Mouse (Mus musculus) midbrain, embryonic 14.5 days (tissue): ENCODE results near the gene Tomm22. TPM values are rescaled to one million over a fixed set of nuclear protein-coding genes. Genes with fewer than 3 reads are reported as not detected.

Source experiments
- ATAC-seq: fragments of 200-750 bp; cut with Nextera tagmentation; 2 replicates; pipeline ENCODE4 v1.8.0; 2017; ENCODE audit warnings: moderate number of reproducible peaks, moderate library complexity; ENCODE audit not compliant: low FRiP score, low TSS enrichment
- DNase-seq: peaks from one replicate; pipeline ENCODE4 v3.0.0-alpha.2; 2015
- H3K27ac ChIP-seq: fragments of 300-500 bp; sonication (generic); replicated peaks from 2 replicates; pipeline ENCODE4 v1.5.1; 2014; ENCODE audit warnings: mild to moderate bottlenecking, low read depth, low read length, moderate library complexity
- H3K27me3 ChIP-seq: fragments of 300-500 bp; sonication (generic); 2 replicates; pipeline ENCODE4 v1.6.1; 2014; ENCODE audit warnings: low read length, control low read depth, mixed read lengths; ENCODE audit not compliant: control insufficient read depth, insufficient read depth
- H3K36me3 ChIP-seq: fragments of 300-500 bp; sonication (generic); 2 replicates; pipeline ENCODE4 v1.6.1; 2014; ENCODE audit warnings: low read length, control low read depth; ENCODE audit not compliant: control insufficient read depth, insufficient read depth
- H3K4me1 ChIP-seq: fragments of 300-500 bp; sonication (generic); 2 replicates; pipeline ENCODE4 v1.6.1; 2014; ENCODE audit warnings: mild to moderate bottlenecking, antibody characterized with exemption, low read length, control low read depth; ENCODE audit not compliant: control insufficient read depth, insufficient read depth
- H3K4me2 ChIP-seq: fragments of 300-500 bp; sonication (generic); 2 replicates; pipeline ENCODE4 v1.6.1; 2014; ENCODE audit warnings: mild to moderate bottlenecking, low read length, moderate library complexity
- H3K4me3 ChIP-seq: fragments of 300-500 bp; sonication (generic); replicated peaks from 2 replicates; pipeline ENCODE4 v1.5.1; 2014; ENCODE audit warnings: low read depth, low read length
- H3K9ac ChIP-seq: fragments of 300-500 bp; sonication (generic); replicated peaks from 2 replicates; pipeline ENCODE4 v1.6.1; 2014; ENCODE audit warnings: mild to moderate bottlenecking, low read length, moderate library complexity
- H3K9me3 ChIP-seq: fragments of 300-500 bp; sonication (generic); 2 replicates; pipeline ENCODE4 v1.6.1; 2016; ENCODE audit warnings: low read length, control low read depth, mixed read lengths; ENCODE audit not compliant: control insufficient read depth
- WGBS: fragments of 180-500 bp; shearing (Covaris S2); extraction: QIAGEN DNeasy Blood & Tissue Kit; methylation state at CpG from one replicate; pipeline ENCODE4 v1.1.7; 2014; 5-methylcytosine and 5-hydroxymethylcytosine counted together
- polyA plus RNA-seq: library from polyadenylated mRNA; unstranded; fragments of >200 nt; fragmentation: Nextera tagmentation; extraction: Ambion mirVana; gene quantifications from 2 replicates; pipeline ENCODE4 v1.2.1, GENCODE M21; 2014

The Tomm22 gene
- polyA plus RNA-seq, 1 experiment from 2014 or later: 237 TPM

DNA sequence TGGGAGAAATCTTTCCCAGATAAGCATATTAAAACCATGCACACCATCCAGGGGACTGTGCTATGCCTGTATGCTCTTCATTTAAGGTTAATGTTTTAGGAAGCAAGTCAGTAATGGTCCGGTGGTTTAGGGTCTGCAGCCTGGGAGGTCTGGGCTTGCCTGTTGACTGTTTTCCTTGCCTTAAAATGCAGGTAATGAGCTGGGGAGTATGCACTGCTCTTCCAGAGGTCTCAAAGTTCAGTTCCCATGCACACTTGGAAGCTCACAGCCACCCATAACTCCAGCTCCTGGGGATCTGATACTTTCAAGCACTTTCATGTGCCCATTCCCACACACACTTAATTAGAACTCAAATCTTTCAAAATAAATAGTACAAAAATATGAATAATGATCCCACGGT, 25.8 kb downstream of the Tomm22 start:
- Histone ChIP-seq H3K4me3 (no peak overlapping the region), H3K27ac (no peak overlapping the region), H3K4me1 (peaks cover 21% of the 10 kb centered on the region), H3K27me3 (no peaks in the 10 kb centered on the region), H3K9me3 (no peaks in the 10 kb centered on the region), H3K4me2 (no peak overlapping the region), H3K9ac (no peak overlapping the region), H3K36me3 (peaks cover 11% of the 10 kb centered on the region)
- 97% methylated on average over 2 of the region's 2 CpGs for WGBS
- no peak for ATAC-seq
- DNase-seq: no peak

DNA sequence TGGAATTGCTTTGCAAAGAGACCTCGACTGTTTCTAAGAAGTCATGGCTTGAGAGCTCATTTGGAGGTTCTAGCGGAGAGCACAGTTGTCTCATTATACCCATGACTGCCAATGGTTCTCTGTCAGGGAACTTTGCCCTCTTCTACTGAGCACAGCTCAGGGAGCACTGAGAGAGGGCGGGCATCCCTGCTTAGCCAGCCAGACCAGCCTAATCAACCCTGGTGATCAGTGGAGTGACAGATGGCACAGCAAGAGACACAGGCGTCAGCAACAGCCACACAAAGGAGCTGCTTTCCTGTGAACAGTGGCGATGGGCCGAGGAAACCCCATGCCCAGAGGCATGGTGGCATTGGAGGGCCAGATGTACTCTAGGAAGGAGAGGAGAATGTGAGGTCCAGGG, 26.4 kb downstream of the Tomm22 start:
- ATAC-seq (no peak), DNase-seq (no peak)
- H3K36me3 ChIP-seq: peaks cover 11% of the 10 kb centered on the region
- WGBS: 57% methylated on average over 6 of the region's 6 CpGs
- 0 out of 2 replicates have a peak overlapping the region, but pooled peaks have one; percentile 15 for H3K27ac ChIP-seq
- no peak overlapping the region for H3K9ac ChIP-seq
- peaks cover 16% of the 10 kb centered on the region for H3K4me1 ChIP-seq
- no peak overlapping the region for H3K4me3 ChIP-seq
- H3K9me3 ChIP-seq: no peaks in the 10 kb centered on the region
- no peak overlapping the region for H3K4me2 ChIP-seq
- no peaks in the 10 kb centered on the region for H3K27me3 ChIP-seq

DNA sequence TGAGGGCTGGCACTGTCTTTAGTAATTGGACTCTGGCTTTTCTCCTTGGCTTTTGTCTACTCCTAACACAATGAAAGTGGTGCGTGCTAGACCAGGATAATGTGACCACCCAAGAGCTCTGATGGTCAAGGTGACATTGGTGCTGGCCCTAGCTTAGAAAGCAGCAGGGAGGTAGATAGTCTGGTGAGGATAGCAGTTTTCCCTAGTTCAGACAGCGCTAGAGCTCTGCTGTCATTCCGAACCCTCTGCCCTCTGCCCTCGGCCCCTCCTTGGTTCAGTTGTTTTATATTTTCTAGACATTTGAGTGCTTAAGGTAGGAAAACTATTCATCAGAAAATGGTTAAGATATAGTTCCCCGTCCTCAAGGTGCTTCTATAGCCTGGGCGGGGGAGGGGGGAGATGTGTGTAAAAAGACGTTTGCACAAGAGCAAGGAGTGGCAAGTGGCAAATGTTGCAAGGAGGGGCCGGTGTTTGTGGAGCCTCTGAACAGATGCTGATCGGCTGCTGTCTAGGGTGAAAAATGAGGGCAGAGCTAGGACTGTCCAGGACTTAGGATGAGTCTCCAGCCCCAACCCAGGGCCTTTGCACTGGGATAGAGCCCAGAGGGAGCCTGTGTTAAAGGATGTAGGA, 27.0 kb downstream of the Tomm22 start:
- Histone ChIP-seq H3K36me3 (peaks cover 11% of the 10 kb centered on the region), H3K4me2 (no peak overlapping the region), H3K4me3 (no peak overlapping the region), H3K9ac (no peak overlapping the region), H3K4me1 (peaks cover 9% of the 10 kb centered on the region), H3K9me3 (no peaks in the 10 kb centered on the region), H3K27ac (0 out of 2 replicates have a peak overlapping the region, but pooled peaks have one; percentile 15), H3K27me3 (no peaks in the 10 kb centered on the region)
- ATAC-seq (no peak), DNase-seq (no peak)
- 84% methylated on average over 9 of the region's 9 CpGs for WGBS

DNA sequence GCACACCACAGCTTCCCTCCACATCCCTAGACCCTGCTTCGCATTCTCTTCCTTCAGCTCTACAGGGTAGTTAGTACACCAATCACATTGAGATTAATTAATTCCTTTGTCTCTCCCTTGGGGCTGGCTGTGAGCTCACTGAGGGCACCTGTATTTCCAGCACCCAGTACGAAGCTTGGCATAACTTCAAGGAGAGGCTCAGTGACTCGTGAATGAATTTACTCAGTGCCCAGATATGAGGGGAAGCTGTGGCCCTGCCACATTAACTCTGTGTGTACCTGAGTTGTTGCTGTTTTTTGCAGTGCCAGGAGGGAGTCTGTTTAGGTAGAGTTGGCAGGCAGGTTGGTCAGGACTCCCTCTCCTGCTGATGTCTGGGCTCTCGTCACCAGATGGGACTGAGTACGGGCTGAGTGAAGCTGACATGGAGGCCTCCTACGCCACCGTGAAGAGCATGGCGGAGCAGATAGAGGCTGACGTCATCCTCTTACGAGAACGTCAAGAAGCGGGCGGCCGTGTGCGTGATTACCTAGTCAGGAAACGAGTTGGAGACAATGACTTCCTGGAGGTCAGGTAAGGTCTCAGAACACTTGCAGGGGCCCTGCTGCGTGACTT, 36.0 kb downstream of the Tomm22 start:
- no peak for ATAC-seq
- H3K36me3 ChIP-seq: peaks cover 47% of the 10 kb centered on the region
- no peak overlapping the region for H3K4me2 ChIP-seq
- H3K27me3 ChIP-seq: no peaks in the 10 kb centered on the region
- DNase-seq: no peak
- WGBS: 91% methylated on average over 17 of the region's 17 CpGs
- H3K4me1 ChIP-seq: no peaks in the 10 kb centered on the region
- no peak overlapping the region for H3K9ac ChIP-seq
- no peaks in the 10 kb centered on the region for H3K9me3 ChIP-seq
- H3K4me3 ChIP-seq: no peak overlapping the region
- H3K27ac ChIP-seq: no peak overlapping the region

DNA sequence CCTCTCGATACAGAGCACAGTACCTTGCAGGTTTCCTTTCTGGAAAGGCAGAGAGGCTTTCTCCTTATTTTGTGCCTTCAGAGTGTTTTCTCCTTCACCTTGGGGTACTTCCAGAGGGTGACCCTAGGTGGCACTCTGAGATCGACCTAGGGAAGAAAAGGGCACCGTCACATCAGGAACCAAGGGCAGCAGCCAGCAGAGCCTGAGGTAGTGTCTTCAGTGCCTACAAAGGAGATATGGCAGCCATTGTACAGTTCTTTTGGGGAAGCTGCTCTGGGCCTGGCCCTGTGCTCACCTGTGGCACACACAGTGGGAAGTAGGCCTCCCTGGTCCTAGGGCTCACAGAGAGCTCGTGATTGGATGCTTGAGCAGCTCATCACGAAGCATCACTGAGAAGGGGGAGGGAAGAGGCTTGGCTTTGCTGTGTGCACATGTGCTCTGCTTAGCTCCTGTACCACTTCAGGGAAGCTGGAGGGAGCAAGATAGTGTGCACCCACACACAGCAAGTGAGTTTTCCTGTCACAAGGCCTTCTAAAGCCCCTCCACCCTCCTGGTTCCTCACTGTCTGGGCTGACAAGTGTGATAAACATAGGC, 37.7 kb downstream of the Tomm22 start:
- Histone ChIP-seq H3K36me3 (peaks cover 62% of the 10 kb centered on the region), H3K4me2 (no peak overlapping the region), H3K27ac (no peak overlapping the region), H3K4me3 (no peak overlapping the region), H3K27me3 (no peaks in the 10 kb centered on the region), H3K4me1 (no peaks in the 10 kb centered on the region), H3K9me3 (no peaks in the 10 kb centered on the region), H3K9ac (no peak overlapping the region)
- ATAC-seq: no peak
- 91% methylated on average over 5 of the region's 5 CpGs for WGBS
- DNase-seq: no peak

DNA sequence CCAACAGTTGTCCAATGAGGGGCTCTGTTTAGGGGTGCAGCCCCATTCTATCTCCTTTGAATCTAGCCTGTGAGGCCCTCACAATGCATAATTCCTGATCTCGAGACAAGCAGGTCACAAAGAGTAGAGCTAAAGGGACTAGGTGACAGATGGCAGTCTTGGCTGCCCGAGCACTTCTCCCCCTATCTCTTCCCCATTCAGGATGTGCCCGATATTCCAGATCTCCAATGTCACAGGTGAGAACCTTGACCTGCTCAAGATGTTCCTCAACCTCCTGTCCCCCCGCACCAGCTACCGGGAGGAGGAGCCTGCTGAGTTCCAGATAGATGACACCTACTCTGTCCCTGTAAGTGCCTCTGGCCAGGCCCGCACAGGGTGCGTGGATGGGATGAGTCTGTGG, 45.0 kb downstream of the Tomm22 start:
- ATAC-seq (no peak), DNase-seq (no peak)
- Histone ChIP-seq H3K4me2 (no peak overlapping the region), H3K27ac (no peak overlapping the region), H3K36me3 (peaks cover 95% of the 10 kb centered on the region), H3K9me3 (no peaks in the 10 kb centered on the region), H3K4me1 (no peaks in the 10 kb centered on the region), H3K27me3 (no peaks in the 10 kb centered on the region), H3K9ac (no peak overlapping the region), H3K4me3 (no peak overlapping the region)
- WGBS: 98% methylated on average over 7 of the region's 7 CpGs

DNA sequence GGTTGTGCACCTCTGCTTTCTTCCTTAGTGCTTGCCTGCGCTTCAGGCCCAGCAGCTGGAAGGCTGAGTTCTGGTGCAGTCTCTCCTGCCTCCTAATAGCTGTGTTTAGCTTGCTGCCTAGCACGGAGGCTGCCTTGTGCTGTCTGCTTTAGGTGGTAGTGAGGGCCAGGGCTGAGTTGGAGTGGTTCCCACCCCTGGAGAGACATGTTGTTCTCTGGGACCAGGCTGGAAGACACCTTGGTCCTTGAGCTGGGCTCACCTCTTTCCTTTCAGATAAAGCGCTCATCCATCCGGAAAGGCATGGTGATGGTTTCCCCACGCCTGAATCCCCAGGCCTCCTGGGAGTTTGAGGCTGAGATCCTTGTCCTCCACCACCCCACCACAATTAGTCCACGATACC, 46.0 kb downstream of the Tomm22 start:
- Histone ChIP-seq H3K27ac (no peak overlapping the region), H3K36me3 (peaks cover 92% of the 10 kb centered on the region), H3K27me3 (no peaks in the 10 kb centered on the region), H3K9ac (no peak overlapping the region), H3K4me3 (no peak overlapping the region), H3K4me2 (no peak overlapping the region), H3K4me1 (no peaks in the 10 kb centered on the region), H3K9me3 (no peaks in the 10 kb centered on the region)
- no peak for DNase-seq
- WGBS: 89% methylated on average over 6 of the region's 6 CpGs
- no peak for ATAC-seq

DNA sequence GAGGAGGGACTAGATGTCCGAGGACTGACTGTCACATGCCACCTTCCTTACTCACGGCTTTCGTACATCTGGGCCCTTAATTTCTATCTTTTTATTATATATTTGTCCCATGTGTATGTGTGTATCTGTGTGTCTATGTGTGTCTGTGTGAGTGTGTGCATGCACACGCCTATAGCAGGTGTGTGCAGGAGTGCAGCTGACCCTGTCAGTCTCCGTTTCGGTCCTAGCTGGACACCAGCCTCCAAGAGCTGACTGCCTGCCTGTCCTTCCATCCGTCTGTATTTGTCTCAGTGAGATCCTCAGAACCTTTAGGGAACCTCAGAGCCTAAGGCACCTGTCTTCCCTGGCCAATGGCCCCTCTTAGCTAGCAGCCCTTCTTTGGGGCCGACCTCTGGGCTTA, 49.6 kb downstream of the Tomm22 start:
- no peaks in the 10 kb centered on the region for H3K9me3 ChIP-seq
- ATAC-seq (no peak), DNase-seq (no peak)
- no peak overlapping the region for H3K9ac ChIP-seq
- no peaks in the 10 kb centered on the region for H3K4me1 ChIP-seq
- H3K27ac ChIP-seq: no peak overlapping the region; the same call in 1 of the 2 replicates
- peaks cover 74% of the 10 kb centered on the region for H3K36me3 ChIP-seq
- no peaks in the 10 kb centered on the region for H3K27me3 ChIP-seq
- 92% methylated on average over 8 of the region's 8 CpGs for WGBS
- H3K4me3 ChIP-seq: no peak overlapping the region
- H3K4me2 ChIP-seq: no peak overlapping the region

DNA sequence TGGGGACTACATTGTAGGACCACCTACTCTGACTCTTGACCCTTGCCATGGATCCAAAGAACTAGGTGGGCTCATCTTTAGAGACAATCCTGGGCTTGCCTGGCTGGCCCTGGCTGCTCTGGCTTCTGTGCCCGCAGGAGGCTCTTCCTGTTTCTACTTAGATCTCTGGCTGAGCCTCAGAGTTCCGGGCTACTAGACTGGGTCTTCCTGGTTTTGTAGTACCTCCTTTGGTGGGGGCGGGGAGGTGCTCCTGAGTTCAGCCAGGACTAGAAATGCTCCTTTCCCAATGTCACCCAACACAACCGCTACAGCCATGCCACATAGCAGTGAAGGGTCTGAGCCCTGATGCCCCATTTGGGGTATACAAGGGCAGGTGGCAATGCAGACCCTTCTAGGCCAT, 50.1 kb downstream of the Tomm22 start:
- 87% methylated on average over 4 of the region's 4 CpGs for WGBS

More for the DNA sequence above, 50.1 kb downstream of the Tomm22 start:
- Histone ChIP-seq H3K9ac (no peak overlapping the region), H3K27me3 (no peaks in the 10 kb centered on the region), H3K27ac (no peak overlapping the region; the same call in 1 of the 2 replicates), H3K36me3 (peaks cover 74% of the 10 kb centered on the region), H3K4me2 (no peak overlapping the region), H3K4me1 (no peaks in the 10 kb centered on the region), H3K9me3 (no peaks in the 10 kb centered on the region), H3K4me3 (no peak overlapping the region)
- ATAC-seq (no peak), DNase-seq (no peak)
